Mouse (Mus musculus) frontal cortex, adult (tissue): ENCODE results near the gene Zfp36l1.

ENCODE experiments used
- ATAC-seq: cut with Nextera tagmentation; 2 replicates; pipeline ENCODE4 v1.9.2; 2017; ENCODE audit warnings: mild to moderate bottlenecking, moderate library complexity, mixed read lengths; ENCODE audit not compliant: low TSS enrichment

Gene Zfp36l1

DNA sequence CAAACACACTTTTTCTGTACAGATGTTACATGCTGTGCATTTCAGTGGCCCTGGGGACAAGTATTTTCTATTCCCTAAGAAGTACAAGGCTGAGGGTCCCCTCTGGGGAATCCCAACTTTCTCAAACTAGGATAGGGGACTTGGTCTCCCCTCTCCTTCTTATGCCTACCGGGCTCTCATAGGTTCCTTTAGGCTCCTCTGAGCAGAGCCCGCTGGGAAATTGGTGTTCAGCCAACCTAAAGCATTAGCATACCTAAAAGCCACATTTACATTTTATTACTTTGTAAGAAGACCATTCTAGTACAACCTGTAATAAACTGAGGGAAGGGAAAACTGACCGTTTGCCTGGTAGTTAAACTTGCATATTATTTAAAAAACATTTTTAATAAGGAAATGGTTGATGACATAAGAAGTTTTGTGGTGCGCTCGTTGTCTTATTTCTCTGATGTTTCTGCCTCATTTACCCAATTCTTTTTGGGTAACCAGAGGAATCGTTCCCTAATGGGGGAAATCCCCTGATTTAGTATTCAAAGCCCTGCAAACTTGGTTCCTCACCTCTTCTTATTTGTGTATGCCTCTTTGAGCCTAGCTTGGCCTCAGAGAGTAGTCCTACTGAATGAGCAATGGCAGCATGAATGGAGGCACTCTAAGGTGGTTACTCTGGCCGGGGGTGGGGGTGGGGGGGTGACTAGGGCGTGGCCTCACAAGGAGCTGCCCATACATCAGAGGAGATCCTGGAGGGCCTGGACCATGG is 42.1 kb downstream of the Zfp36l1 start:
- ATAC-seq: no peak

DNA sequence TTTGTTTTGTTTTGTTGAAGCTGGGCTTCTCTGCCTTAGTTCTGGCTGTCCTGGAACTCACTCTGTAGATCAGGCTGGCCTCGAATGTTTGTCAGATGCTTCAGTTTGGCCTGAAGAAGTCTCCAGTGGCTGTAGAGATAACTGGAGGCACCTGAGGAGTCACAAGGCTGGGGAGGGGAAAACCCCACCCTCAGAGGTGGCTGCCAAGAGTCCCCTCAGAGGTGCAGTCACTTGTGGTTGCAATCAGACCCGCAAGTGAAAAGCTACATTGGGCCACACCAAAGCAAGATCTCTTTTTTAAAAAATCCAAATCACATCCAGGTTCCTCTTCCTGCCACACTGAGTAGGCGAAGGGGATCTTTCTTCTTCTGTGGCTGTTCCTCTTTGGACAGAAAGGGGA is 43.8 kb downstream of the Zfp36l1 start:
- ATAC-seq: no peak

DNA sequence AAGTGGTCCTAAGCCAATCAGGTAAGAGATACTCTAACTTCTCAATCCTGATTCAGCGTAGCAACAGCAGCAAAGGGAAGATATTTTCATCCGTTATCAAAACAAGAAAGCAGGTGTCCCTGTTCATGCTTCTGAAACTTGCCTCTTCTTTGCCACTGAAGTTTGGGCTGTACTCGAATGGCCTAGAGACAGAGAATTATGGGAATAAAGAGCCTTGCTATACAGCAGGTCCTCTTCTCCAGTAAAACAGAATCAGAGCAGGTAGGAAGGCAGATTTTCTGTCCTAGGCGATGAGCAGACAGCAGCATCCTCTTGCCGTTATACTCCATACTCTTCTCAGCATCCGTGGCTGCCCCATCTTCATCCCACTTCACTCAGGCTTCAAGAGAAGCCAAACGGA is 44.8 kb downstream of the Zfp36l1 start:
- no peak for ATAC-seq

DNA sequence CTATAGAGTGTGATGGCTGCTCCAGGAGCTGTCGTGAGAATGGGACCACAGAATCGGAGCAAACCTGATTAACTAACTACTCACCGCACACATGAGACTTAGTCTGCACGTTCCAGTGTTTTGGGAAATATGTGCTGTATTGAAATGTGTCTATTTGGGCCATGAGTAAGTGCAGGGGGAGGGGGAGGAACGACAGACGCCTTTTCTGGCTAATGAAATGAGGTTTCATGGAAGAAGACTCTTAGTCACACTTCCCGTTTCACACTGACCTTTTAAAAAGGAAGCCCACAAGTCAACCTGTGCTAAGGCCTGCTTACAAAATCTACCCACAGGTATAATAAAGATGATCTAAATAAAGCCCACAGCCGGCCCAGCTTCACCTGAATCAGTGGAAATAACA is 47.8 kb downstream of the Zfp36l1 start:
- no peak for ATAC-seq

DNA sequence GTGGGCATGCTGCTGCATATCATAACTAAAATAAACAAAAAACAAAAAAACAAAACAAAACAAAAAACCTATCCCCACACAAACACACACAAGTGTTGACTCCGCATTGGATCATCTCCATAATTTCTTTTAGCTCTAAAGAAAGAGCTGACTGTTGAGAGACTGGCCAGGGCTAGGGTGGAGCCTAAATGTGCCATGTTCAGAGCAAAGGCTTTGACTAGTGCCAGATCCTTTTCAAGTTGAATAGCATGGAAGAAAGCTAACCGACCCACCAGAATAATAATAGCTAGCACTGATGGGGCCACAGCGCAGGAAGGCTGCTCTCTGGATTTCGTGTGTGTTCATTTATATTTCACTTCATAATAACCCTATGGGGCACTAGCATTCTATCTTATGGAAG is 48.5 kb downstream of the Zfp36l1 start:
- no peak for ATAC-seq

DNA sequence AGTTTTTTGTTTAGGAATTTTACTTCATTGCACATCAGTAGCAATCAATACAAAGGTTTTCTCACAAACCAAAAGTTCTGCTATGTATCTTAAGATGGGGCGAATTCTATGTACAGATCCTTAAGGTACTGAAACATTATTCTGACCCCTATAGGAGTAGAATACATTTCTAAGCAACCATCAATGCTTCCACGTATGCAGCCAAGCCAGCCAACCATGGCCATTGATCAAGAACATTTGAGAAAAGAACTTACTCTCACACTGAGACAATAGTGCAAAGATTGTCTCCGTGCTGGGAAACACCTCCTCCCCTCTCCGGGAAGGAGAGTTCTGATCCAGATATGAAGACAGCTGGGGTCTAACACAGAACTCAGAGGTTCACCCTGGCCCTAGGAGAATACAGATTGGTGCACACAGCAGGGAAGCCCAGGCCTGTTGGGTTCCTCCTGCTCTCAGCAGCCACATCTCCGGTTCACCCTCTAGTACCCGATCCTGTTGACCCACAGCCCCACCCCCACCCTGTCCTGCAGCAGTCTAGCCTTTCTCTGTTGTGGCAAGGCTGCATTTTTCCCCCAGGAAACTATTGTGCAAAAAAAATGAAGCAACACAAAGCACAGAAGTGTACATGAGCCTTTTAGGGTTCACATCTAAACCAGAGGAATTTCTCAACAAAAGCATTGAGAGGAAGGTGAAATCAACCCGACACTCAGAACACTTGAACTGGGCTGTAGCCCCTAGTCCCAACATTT is 49.2 kb downstream of the Zfp36l1 start:
- ATAC-seq: no peak

DNA sequence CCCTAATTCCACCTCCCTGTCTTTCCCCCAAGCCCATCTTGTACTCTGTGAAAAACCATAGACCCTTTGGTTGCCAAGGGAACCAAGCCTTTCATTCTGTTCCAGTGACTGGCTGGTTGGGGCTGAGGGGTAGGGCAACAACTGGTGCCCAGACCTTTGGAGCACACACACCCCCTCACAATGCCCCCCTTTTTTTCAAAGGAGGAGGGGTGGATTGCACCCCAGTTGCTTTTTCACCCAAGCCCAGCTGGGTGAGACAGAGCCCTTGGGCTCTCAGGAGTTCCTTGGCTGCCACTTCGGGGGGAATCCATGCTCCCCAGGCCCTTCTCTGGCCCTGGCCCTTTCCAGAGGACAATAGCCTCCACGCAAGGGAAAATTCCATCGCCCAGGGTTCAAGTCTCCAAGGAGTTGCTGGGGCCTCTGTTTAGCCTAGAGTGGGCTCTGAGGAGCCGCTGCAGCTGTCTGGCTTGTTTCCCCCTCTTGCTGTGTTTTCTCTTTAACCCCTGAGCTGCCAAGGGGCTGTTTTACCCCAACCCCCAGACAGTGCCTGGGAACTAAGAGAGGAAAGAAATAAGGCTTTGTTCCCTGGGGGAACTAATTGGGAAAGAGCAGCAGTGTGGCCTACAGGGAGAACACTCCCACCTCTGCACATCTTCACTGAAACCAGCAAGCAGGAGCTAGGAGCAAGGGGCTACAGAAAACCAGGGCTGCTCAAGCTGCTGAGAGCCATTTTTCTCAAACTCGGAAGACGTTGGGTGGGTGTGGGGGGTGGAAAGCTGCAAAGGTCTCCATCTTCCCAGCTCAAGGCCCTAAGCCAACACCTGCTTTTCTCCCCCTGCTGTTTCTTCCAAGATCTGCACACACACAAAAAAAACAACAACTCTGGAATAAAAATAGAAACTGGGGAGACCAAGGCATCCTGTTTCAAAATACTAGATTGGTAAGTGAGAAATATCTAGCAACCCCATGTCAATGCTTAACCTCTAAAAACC is 50.1 kb downstream of the Zfp36l1 start:
- ATAC-seq: peak; percentile 34; the same call in 1 of the 2 replicates

DNA sequence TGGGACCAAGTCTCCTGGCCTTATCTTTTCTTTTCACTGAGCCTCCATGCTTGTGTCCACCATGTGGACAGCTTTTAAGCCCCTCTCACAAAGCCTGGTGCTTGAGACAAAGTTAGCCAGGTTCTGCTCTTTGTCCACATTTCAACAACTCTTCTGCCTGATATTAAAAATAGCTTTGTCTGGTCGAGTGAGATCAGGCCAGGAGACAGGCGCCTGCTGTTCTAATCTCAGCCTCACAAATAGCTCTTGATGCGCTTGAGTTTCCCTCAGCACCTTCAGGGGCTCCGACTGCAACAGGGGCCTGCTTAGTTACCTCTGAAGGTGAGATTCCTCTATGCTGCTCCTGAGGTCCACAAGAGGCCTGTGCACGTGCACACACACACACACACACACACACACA is 51.0 kb downstream of the Zfp36l1 start:
- ATAC-seq: no peak

DNA sequence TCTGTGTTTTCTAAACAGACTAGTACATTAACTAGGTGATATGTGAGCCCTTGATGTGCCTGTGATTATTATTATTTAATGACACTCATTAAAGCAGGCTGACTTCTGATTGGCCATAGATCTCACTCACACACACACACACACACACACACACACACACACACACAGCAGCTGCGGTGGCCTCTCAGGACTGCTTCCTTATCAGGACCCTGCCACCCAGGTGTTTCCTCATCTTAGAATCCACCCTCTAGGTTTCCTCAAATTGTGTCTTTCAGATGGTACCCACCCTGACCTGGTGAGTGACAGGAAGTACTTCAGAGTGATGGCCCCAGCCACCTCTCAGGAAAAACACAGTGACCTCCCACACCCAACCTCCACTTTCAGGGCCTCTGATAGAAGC is 52.0 kb downstream of the Zfp36l1 start:
- no peak for ATAC-seq

DNA sequence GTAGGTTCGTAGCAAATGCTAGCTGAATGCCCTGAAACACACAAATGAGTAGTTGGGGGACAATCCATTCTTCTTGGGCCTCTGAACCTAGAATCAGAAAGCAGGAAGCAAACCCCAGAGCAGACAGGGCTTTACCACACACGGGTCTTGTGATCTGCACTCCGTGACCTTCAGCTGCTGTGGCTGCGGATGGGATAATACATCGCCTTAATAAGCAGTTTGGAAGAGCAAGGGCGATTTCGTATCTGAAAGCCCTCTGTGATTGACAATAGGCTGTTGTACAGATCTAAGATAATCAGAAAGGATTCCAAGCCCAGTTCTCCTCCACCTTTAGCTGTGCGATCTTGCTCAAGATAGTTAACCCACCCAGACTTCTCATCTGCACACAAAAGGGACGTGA is 52.5 kb downstream of the Zfp36l1 start:
- no peak for ATAC-seq

DNA sequence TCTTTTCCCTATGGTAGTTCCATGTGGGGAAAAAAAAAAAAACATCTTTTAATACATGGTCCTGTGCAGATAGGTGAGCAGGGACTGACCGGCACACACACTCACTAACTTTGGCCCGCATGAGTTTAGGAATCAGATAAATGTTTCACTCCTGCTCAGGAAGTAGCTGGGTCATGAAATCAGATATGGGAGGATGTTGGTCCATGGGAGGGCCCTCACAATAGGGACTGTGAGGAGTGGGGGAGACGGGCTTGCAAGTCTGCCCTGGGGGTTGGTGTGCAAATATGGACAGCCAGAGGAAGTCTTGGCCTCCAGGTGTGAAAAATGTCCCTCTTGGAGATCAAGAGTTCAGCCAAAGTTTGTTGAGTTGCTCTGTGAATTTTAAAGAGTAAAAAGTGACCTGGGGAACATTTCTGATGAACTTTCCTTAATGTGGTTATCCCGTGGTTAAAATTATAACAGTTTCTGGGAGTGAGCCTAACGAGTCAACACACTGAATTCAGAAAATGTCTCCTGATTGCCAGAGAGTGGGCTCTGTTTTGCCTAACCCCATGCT is 53.0 kb downstream of the Zfp36l1 start:
- ATAC-seq: no peak
